Mouse (Mus musculus) heart, embryonic 11.5 days (tissue): ENCODE measurements around the gene Zbtb1. TPM values are rescaled to one million over a fixed set of nuclear protein-coding genes. Genes with fewer than 3 reads are reported as not detected.
A peak's percentile ranks its signal among the peaks of the same experiment; 100 is the strongest.

Experiments used
- ATAC-seq: fragments of 200-750 bp; cut with Nextera tagmentation; replicated peaks from 2 replicates; pipeline ENCODE4 v1.8.0; 2017; ENCODE audit warnings: moderate library complexity; ENCODE audit not compliant: insufficient number of reproducible peaks, low FRiP score, low TSS enrichment
- H3K27ac ChIP-seq: fragments of 300-500 bp; sonication (generic); 2 replicates; pipeline ENCODE4 v1.5.1; 2014; ENCODE audit warnings: mild to moderate bottlenecking, low read depth, low read length
- H3K27me3 ChIP-seq: fragments of 300-500 bp; sonication (generic); 2 replicates; pipeline ENCODE4 v1.6.1; 2014; ENCODE audit warnings: mild to moderate bottlenecking, low read length, mixed read lengths; ENCODE audit not compliant: control insufficient read depth, insufficient read depth
- H3K36me3 ChIP-seq: fragments of 300-500 bp; sonication (generic); 2 replicates; pipeline ENCODE4 v1.6.1; 2014; ENCODE audit warnings: mild to moderate bottlenecking, low read length, moderate library complexity, mixed read lengths; ENCODE audit not compliant: control insufficient read depth, insufficient read depth
- H3K4me1 ChIP-seq: fragments of 300-500 bp; sonication (generic); 2 replicates; pipeline ENCODE4 v1.6.1; 2014; ENCODE audit warnings: low read length; ENCODE audit not compliant: control insufficient read depth, insufficient read depth
- H3K4me2 ChIP-seq: fragments of 300-500 bp; sonication (generic); 2 replicates; pipeline ENCODE4 v1.6.1; 2014; ENCODE audit warnings: mild to moderate bottlenecking, moderate library complexity
- H3K4me3 ChIP-seq: fragments of 300-500 bp; sonication (generic); 2 replicates; pipeline ENCODE4 v1.5.1; 2014; ENCODE audit warnings: low read depth, low read length
- H3K9ac ChIP-seq: fragments of 300-500 bp; sonication (generic); 2 replicates; pipeline ENCODE4 v1.6.1; 2014; ENCODE audit warnings: mild to moderate bottlenecking, low read depth, low read length, moderate library complexity
- H3K9me3 ChIP-seq: fragments of 300-500 bp; sonication (generic); replicated peaks from 2 replicates; pipeline ENCODE4 v1.6.1; 2016; ENCODE audit warnings: low read length; ENCODE audit not compliant: control insufficient read depth
- WGBS: fragments of 180-500 bp; shearing (Covaris S2); extraction: QIAGEN DNeasy Blood & Tissue Kit; methylation state at CpG from one replicate; pipeline ENCODE4 v1.1.7; 2014; ENCODE audit not compliant: insufficient replicate concordance; 5-methylcytosine and 5-hydroxymethylcytosine counted together
- polyA plus RNA-seq: library from polyadenylated mRNA; unstranded; fragments of >200 nt; fragmentation: Nextera tagmentation; extraction: Ambion mirVana; gene quantifications from 2 replicates; pipeline ENCODE4 v1.2.1, GENCODE M21; 2014

Zbtb1 gene
- polyA plus RNA-seq, 1 experiment from 2014 or later = 10.5 TPM

- WGBS = 4% methylated on average over 23 of the region's 23 CpGs
- Histone ChIP-seq H3K4me1 (peaks cover 22% of the 10 kb centered on the region), H3K4me2 (peak overlapping the region; percentile 91), H3K4me3 (peak overlapping the region; percentile 70), H3K27ac (no peak overlapping the region), H3K36me3 (no peaks in the 10 kb centered on the region), H3K9ac (peak overlapping the region; percentile 28; the same call in 1 of the 2 replicates), H3K9me3 (no peaks in the 10 kb centered on the region), H3K27me3 (peaks cover 24% of the 10 kb centered on the region)
- no peak for ATAC-seq
These were observed 35.9 kb downstream of the Zbtb1 start for GRCm38 (mm10) chr12:76405971-76406370.

DNA sequence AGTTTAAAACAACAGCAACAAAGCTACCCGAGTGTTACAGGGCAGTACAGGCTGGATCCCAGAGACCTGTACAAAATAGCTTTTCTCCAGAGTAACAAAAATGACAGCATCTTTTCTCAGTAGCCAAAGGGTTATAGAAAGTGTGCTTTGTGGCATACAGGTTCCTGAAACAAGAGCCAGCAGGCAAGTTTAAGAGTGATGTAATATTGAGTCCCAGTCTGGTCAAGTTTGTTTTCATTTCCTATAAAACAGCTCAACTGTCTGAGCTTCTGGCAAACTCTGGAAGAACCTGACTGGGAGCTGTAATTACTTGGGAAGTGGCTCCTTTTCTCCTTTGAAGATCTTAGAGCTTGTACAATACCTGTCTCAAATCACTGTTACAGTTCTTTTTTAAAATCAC is 37.1 kb downstream of the Zbtb1 start:
- H3K4me1 ChIP-seq = peaks cover 22% of the 10 kb centered on the region
- H3K36me3 ChIP-seq = no peaks in the 10 kb centered on the region
- WGBS = 52% methylated on average over 1 of the region's 1 CpGs
- H3K4me3 ChIP-seq = no peak overlapping the region
- no peak overlapping the region for H3K9ac ChIP-seq
- H3K27ac ChIP-seq = no peak overlapping the region
- no peak for ATAC-seq
- no peak overlapping the region for H3K4me2 ChIP-seq
- peaks cover 24% of the 10 kb centered on the region for H3K27me3 ChIP-seq
- H3K9me3 ChIP-seq = no peaks in the 10 kb centered on the region

DNA sequence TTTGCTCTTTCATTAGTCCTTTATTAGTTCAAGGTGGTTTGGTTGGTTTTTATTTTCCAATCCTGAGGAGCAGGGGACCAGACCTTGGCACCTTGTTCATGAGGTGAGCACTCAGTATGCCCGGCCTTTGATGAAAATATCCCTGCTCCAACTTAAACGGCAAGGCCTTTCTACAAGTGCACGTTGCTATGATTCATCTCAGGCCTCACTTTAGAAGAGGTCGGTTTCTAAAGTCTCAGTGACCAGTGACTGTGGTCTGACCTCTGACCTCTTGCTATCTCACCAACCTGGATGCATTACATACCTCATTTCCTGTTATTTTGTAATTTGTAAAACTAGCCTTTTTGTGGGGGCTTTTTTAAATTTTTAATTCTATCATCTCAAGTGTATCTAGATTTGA is 39.1 kb downstream of the Zbtb1 start:
- H3K27ac ChIP-seq = no peak overlapping the region
- no peak overlapping the region for H3K4me3 ChIP-seq
- ATAC-seq = no peak
- no peaks in the 10 kb centered on the region for H3K36me3 ChIP-seq
- H3K4me1 ChIP-seq = peaks cover 19% of the 10 kb centered on the region
- peaks cover 24% of the 10 kb centered on the region for H3K27me3 ChIP-seq
- no peak overlapping the region for H3K9ac ChIP-seq
- H3K4me2 ChIP-seq = no peak overlapping the region
- WGBS = 55% methylated on average over 4 of the region's 4 CpGs
- no peaks in the 10 kb centered on the region for H3K9me3 ChIP-seq

DNA sequence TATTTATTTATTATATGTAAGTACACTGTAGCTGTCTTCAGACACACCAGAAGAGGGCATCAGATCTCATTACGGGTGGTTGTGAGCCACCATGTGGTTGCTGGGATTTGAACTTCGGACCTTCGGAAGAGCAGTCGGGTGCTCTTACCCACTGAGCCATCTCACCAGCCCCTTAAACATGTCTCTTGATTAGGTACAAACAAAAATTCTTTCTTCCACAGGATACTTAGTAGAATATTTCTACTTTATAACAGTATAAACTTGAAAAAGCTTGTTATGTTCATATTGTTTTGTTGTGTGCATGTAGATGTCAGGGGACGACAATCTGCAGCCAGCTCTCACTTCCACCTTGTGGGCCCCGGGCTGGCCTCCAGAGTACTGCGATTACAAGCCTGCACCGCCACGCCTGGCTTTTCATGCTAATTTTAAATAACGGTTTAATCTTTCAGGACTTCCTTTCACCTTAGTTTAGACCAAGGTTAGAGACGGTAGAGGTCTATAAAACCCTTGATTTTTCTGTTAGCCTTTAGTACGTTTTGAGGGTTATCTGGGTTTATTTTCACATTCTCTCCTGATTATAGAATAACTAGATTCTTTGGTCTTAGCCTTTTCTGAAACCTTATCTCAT is 45.4 kb downstream of the Zbtb1 start:
- 69% methylated on average over 11 of the region's 12 CpGs for WGBS
- no peak for ATAC-seq
- no peaks in the 10 kb centered on the region for H3K36me3 ChIP-seq
- no peak overlapping the region for H3K27ac ChIP-seq
- H3K4me3 ChIP-seq = no peak overlapping the region
- no peak overlapping the region for H3K9ac ChIP-seq
- H3K4me1 ChIP-seq = 0 out of 2 replicates have a peak, but pooled peaks cover 2% of the 10 kb centered on the region
- H3K27me3 ChIP-seq = no peaks in the 10 kb centered on the region
- no peak overlapping the region for H3K4me2 ChIP-seq
- H3K9me3 ChIP-seq = no peaks in the 10 kb centered on the region; the same call in 1 of the 2 replicates

DNA sequence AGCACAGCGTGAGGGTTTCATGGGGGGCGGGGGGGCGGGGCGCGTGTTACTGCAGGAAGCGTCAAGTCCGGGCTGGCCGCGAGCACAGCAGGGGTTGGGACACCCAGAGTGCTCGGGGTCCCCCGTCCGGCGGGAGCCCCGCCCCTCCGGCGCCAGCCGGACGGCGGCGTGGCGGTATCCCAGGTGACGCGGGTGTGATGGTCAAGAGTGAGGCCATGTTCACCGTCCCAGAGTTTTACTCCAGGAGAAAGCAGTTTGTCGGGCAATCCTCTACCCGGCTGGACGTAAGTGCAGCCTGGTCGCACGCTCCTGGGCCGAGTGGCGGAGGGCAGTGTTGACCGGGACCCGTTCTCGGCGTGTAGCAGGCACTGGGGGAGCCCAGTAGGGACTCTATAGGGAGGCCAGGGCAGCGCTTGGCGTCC is 47.4 kb downstream of the Zbtb1 start, which contains the start of gene Ppp1r36:
TSS of gene Ppp1r36 (plus strand) at position 106 of the 422 bp plus-strand sequence.
- peak; percentile 49; the same call in 1 of the 2 replicates for ATAC-seq
- under 1% methylated on average over 37 of the region's 37 CpGs for WGBS
- Histone ChIP-seq H3K4me3 (peak within 1 kb of the TSS; percentile 48), H3K9ac (peak within 1 kb of the TSS; percentile 71), H3K9me3 (no peaks in the 10 kb centered on the region; the same call in 1 of the 2 replicates), H3K36me3 (no peaks in the 10 kb centered on the region), H3K4me2 (peak within 1 kb of the TSS; percentile 79), H3K27ac (peak within 1 kb of the TSS; percentile 50; the same call in 1 of the 2 replicates), H3K27me3 (no peaks in the 10 kb centered on the region), H3K4me1 (0 out of 2 replicates have a peak, but pooled peaks cover 2% of the 10 kb centered on the region)

DNA sequence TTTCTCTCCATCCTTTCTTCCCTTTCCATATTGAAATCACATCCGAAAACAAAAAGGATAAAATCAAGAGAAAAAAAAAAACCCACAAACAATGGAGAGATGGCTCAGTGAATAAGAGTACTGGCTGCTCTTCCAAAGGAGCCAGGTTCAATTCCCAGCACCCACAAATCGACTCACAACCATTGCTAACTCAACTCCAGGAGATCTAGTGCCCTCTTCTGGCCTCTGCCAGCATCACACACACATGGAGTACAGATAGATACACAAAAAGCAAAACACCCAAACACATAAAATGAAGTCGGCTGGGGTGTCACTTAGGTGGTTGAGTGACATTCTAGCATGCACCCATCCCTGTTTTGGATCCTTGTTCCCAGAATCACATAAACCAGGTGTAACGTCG is 48.3 kb downstream of the Zbtb1 start:
- no peaks in the 10 kb centered on the region for H3K36me3 ChIP-seq
- no peak overlapping the region for H3K4me2 ChIP-seq
- H3K9ac ChIP-seq = no peak overlapping the region
- WGBS = 86% methylated on average over 5 of the region's 5 CpGs
- H3K4me3 ChIP-seq = no peak overlapping the region
- no peaks in the 10 kb centered on the region; the same call in 1 of the 2 replicates for H3K9me3 ChIP-seq
- no peak for ATAC-seq
- H3K4me1 ChIP-seq = 0 out of 2 replicates have a peak, but pooled peaks cover 2% of the 10 kb centered on the region
- H3K27ac ChIP-seq = no peak overlapping the region
- H3K27me3 ChIP-seq = no peaks in the 10 kb centered on the region

DNA sequence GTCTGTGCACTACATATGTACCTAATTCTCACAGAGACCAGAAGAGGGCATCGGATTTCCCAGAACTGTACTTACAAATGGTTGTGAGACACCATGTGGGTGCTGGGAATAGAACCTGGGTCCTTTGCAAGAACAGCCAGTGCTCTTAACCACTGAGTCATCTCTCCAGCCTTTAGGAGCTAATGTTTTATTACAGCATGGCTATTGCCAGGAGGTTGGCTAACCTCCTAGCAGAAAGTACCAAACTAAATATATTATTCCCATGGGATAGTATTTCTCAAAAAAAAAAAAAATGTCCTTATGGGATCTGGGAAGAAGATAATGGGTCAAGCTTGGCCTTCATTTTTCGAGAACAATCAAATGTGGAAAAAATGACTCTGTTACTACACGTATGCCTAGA is 55.2 kb downstream of the Zbtb1 start:
- no peak for ATAC-seq
- no peak overlapping the region for H3K27ac ChIP-seq
- H3K4me3 ChIP-seq = no peak overlapping the region
- no peaks in the 10 kb centered on the region for H3K36me3 ChIP-seq
- 87% methylated on average over 3 of the region's 3 CpGs for WGBS
- no peaks in the 10 kb centered on the region for H3K27me3 ChIP-seq
- no peak overlapping the region for H3K9ac ChIP-seq
- H3K9me3 ChIP-seq = 0 out of 2 replicates have a peak, but pooled peaks cover 2% of the 10 kb centered on the region
- no peak overlapping the region for H3K4me2 ChIP-seq
- H3K4me1 ChIP-seq = no peaks in the 10 kb centered on the region

DNA sequence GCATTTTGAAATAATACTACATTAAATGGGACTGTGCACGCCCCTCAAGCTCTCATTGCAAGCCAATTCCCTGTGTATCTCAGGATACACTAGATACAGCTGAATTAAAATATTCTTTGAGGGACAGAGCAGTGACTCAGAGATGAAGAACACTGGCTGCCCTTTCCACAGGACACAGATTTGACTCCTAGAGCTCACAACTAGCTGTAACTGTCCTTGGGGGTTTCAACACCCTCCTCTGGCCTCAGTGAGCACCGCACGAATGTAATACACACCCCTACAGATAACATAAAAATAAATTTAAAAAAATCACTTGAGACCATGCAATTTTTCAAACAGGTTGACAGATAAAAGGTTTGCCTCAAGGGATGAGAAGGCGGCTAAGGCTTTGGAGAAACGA is 57.5 kb downstream of the Zbtb1 start:
- no peak overlapping the region for H3K4me2 ChIP-seq
- 40% methylated on average over 5 of the region's 5 CpGs for WGBS
- H3K9ac ChIP-seq = no peak overlapping the region
- no peaks in the 10 kb centered on the region for H3K27me3 ChIP-seq
- no peak for ATAC-seq
- no peak overlapping the region for H3K27ac ChIP-seq
- H3K36me3 ChIP-seq = no peaks in the 10 kb centered on the region
- H3K4me3 ChIP-seq = no peak overlapping the region
- 0 out of 2 replicates have a peak, but pooled peaks cover 2% of the 10 kb centered on the region for H3K9me3 ChIP-seq
- no peaks in the 10 kb centered on the region for H3K4me1 ChIP-seq
